Mouse (Mus musculus) myocyte (in vitro differentiated cells): Measurements from ENCODE around the gene Asprv1. TPM values are rescaled to one million over a fixed set of nuclear protein-coding genes. Genes with fewer than 3 reads are reported as not detected.

Experiments used
- H3K27me3 ChIP-seq: one replicate; pipeline ENCODE4 v1.6.1; 2011; ENCODE audit not compliant: control insufficient read depth, insufficient read depth, insufficient read length
- H3K36me3 ChIP-seq: one replicate; pipeline ENCODE4 v1.6.1; 2011; ENCODE audit not compliant: control insufficient read depth, insufficient read depth
- H3K4me2 ChIP-seq: one replicate; pipeline ENCODE4 v1.6.1; 2011; ENCODE audit warnings: low read depth, control low read depth
- H3K4me3 ChIP-seq: one replicate; pipeline ENCODE4 v1.5.1; 2011; ENCODE audit warnings: mild to moderate bottlenecking, control low read depth, moderate library complexity
- H3K79me2 ChIP-seq: one replicate; pipeline ENCODE4 v1.6.1; 2011; ENCODE audit not compliant: control insufficient read depth, insufficient read depth
- H3ac ChIP-seq: one replicate; pipeline ENCODE4 v1.6.1; 2011; ENCODE audit not compliant: control insufficient read depth, insufficient read length
- CEBPB ChIP-seq: IDR thresholded peaks from 2 replicates; pipeline ENCODE4 v1.6.1; 2011; ENCODE audit warnings: mild to moderate bottlenecking, moderate library complexity; ENCODE audit not compliant: poor library complexity, insufficient read depth, severe bottlenecking
- E2F4 ChIP-seq: IDR thresholded peaks from one replicate; pipeline ENCODE4 v1.6.1; 2011; ENCODE audit warnings: mild to moderate bottlenecking, control low read depth, moderate library complexity; ENCODE audit not compliant: insufficient read depth
- MAX ChIP-seq: IDR thresholded peaks from one replicate; pipeline ENCODE4 v1.6.1; 2011; ENCODE audit warnings: low read depth, mild to moderate bottlenecking, control low read depth
- MYOD1 ChIP-seq, 3 experiments: IDR thresholded peaks; one replicate each; pipeline ENCODE4 v1.6.1; 2011; ENCODE audit warnings: control low read depth in 2 of 3, low read depth in 2 of 3, mild to moderate bottlenecking in 2 of 3, moderate library complexity in 1 of 3; ENCODE audit not compliant: insufficient read length in 2 of 3, control insufficient read depth in 1 of 3
- MYOG ChIP-seq, 3 experiments: IDR thresholded peaks; one replicate each; pipeline ENCODE4 v1.6.1; 2011; ENCODE audit warnings: control low read depth in 2 of 3, low read depth in 2 of 3, mild to moderate bottlenecking in 2 of 3; ENCODE audit not compliant: insufficient read length in 2 of 3, control insufficient read depth in 1 of 3, insufficient read depth in 1 of 3
- POLR2A ChIP-seq: IDR thresholded peaks from one replicate; pipeline ENCODE4 v1.6.1; 2011; ENCODE audit warnings: low read depth, mild to moderate bottlenecking, control low read depth, moderate library complexity; ENCODE audit not compliant: insufficient read length
- POLR2AphosphoS2 ChIP-seq: IDR thresholded peaks from one replicate; pipeline ENCODE4 v1.6.1; 2011; ENCODE audit warnings: low read depth, control low read depth; ENCODE audit not compliant: insufficient read length
- REST ChIP-seq: IDR thresholded peaks from one replicate; pipeline ENCODE4 v1.6.1; 2011; ENCODE audit warnings: mild to moderate bottlenecking, control low read depth, moderate library complexity; ENCODE audit not compliant: insufficient read depth, insufficient read length
- SRF ChIP-seq: IDR thresholded peaks from one replicate; pipeline ENCODE4 v1.6.1; 2011; ENCODE audit warnings: low read depth; ENCODE audit not compliant: control insufficient read depth, insufficient read length
- TCF12 ChIP-seq: IDR thresholded peaks from one replicate; pipeline ENCODE4 v1.6.1; 2011; ENCODE audit warnings: mild to moderate bottlenecking, control low read depth; ENCODE audit not compliant: poor library complexity, insufficient read depth, severe bottlenecking
- TCF3 ChIP-seq: IDR thresholded peaks from one replicate; pipeline ENCODE4 v1.6.1; 2011; ENCODE audit warnings: low read depth, control low read depth; ENCODE audit not compliant: insufficient read length
- USF1 ChIP-seq: IDR thresholded peaks from one replicate; pipeline ENCODE4 v1.6.1; 2011; ENCODE audit warnings: low read depth, mild to moderate bottlenecking, control low read depth, moderate library complexity
- polyA plus RNA-seq: library from polyadenylated mRNA; unstranded; fragments of >200 nt; fragmentation: generic; extraction: Trizol; gene quantifications from one replicate; pipeline ENCODE4 v1.2.1, GENCODE M21; 2012; ENCODE audit warnings: missing spikeins

The Asprv1 gene
- polyA plus RNA-seq, 1 experiment = 0.34 TPM

DNA sequence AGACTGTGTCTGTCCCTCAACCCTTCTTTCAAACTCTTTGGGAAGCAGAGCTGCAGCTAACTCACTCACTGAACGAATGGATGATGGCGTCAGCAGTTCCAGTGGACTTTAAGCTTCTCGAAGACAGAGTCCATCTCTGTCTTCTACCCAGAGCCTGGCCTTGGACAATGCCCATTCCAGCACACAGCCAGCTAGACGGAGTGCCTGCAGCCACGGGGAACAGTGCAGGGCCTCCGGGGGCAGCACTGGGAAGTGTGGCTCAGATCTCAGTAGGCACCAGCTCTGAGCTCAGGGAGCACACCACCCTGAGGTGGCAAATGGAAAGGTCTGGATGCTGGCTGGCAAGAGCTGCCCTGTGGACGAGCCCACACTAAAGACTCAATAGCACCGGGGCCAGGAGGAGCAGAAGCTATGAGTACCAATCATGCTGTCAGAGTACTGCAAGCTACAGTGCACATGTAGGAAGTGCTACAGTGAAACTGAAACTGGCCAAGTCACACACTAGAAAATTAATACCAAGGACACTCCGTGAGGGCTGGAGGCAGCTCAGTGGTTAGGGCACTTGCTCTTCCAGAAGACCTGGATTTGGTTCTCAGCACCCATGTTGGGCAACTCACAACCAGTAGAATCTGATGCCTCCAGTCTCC, 26.4 kb downstream of the Asprv1 start:
- no peak overlapping the region for H3K4me2 ChIP-seq
- no peaks in the 10 kb centered on the region for H3K27me3 ChIP-seq
- H3K4me3 ChIP-seq = no peak overlapping the region
- H3K79me2 ChIP-seq = no peaks in the 10 kb centered on the region
- no peak for TF ChIP-seq POLR2A
- TF ChIP-seq POLR2AphosphoS2 = no peak
- TF ChIP-seq USF1 = no peak
- TF ChIP-seq TCF3 = no peak
- TF ChIP-seq E2F4 = no peak
- no peak for TF ChIP-seq CEBPB
- no peak for TF ChIP-seq TCF12
- no peaks in the 10 kb centered on the region for H3K36me3 ChIP-seq
- no peak overlapping the region for H3ac ChIP-seq

DNA sequence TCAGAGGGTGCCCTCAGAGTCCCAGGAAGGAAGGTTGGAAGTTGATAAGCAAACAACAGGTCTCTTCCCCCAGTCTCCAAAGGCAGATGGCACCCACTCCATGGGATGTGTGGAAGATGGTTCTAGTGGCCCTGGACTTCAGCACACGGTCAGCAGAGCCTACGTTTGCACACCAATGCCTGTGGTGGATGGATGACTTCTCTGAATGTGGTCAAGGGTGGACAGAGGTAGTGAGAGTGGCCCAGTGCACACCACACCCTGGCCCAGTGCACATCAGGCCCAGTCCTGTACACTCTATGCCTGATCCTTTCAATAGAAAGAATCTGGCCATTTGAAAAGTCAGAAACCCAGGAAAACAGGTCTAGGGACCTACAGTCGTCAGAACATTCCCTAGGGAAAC, 30.5 kb downstream of the Asprv1 start:
- no peak overlapping the region for H3K4me3 ChIP-seq
- H3K4me2 ChIP-seq = no peak overlapping the region
- no peaks in the 10 kb centered on the region for H3K27me3 ChIP-seq
- H3K79me2 ChIP-seq = no peaks in the 10 kb centered on the region
- no peak overlapping the region for H3ac ChIP-seq
- H3K36me3 ChIP-seq = no peaks in the 10 kb centered on the region
- no peak for TF ChIP-seq TCF12

DNA sequence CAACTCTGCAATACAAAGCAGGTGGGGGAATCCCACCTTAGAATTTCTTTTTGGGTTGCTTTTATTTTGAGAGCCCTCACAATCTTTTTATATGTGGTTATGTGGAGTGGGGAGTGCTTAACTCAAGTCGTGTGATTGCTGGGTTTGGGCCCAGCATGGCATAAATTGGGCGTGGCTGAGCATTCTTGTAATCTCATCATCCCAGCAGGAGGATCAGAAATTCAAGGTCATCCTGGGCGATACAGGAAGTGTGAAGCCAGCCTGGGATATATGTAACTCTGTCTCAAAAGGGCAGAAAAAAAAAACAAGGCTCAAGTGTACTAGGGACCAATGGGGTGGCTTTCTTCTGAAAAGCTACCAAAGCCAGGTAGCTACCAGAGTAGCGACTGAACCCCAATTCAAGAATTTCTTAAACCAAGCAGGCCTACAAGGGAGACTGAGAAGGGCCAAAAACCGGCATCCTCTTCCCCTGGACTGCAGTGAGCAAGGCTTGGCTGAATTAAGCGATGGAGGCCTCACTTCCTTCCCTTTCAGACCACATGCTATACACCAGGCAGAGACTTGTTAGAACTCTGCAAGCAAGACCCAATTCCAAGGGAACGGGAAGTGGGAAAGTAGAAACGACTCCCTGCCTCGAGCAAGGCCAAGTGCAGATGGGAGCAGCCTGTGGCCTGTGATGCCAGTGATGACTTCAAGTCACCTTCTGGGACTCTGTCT, 32.4 kb downstream of the Asprv1 start:
- no peaks in the 10 kb centered on the region for H3K79me2 ChIP-seq
- H3K27me3 ChIP-seq = no peaks in the 10 kb centered on the region
- H3K4me2 ChIP-seq = no peak overlapping the region
- no peak overlapping the region for H3ac ChIP-seq
- H3K4me3 ChIP-seq = no peak overlapping the region
- H3K36me3 ChIP-seq = no peaks in the 10 kb centered on the region
- TF ChIP-seq REST (no peak), MYOG (IDR thresholded peaks at IDR 0.05; ENCODE audit: control insufficient read depth in 1 of 3, insufficient read depth in 1 of 3, insufficient read length in 2 of 3, low read depth in 2 of 3) (no peak), POLR2A (no peak)

DNA sequence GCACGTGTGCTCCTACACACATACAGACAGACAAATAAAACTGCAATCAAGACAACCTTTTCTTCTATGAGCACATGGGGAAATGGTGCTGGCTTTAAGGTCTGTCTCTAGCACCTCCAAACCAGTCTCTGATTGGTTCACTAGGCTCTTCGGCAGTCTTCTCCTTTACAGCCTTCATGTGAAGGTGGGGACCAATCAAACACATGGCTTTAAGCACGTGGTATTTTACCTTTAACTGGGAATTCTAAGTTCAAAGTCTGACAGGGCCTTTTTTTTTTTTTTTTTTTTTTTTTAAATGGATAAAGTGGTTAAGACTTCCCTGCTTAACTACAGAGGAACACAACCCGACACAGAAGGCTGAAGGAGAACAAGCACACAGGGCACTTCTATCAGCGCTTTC, 37.1 kb downstream of the Asprv1 start:
- Histone ChIP-seq H3ac (no peak overlapping the region), H3K4me2 (no peak overlapping the region), H3K36me3 (no peaks in the 10 kb centered on the region), H3K27me3 (no peaks in the 10 kb centered on the region), H3K4me3 (no peak overlapping the region), H3K79me2 (no peaks in the 10 kb centered on the region)
- no peak for TF ChIP-seq MYOD1 (IDR thresholded peaks at IDR 0.05; ENCODE audit: control insufficient read depth in 1 of 3, insufficient read length in 2 of 3, low read depth in 2 of 3)
- no peak for TF ChIP-seq REST
- TF ChIP-seq TCF3 = no peak

DNA sequence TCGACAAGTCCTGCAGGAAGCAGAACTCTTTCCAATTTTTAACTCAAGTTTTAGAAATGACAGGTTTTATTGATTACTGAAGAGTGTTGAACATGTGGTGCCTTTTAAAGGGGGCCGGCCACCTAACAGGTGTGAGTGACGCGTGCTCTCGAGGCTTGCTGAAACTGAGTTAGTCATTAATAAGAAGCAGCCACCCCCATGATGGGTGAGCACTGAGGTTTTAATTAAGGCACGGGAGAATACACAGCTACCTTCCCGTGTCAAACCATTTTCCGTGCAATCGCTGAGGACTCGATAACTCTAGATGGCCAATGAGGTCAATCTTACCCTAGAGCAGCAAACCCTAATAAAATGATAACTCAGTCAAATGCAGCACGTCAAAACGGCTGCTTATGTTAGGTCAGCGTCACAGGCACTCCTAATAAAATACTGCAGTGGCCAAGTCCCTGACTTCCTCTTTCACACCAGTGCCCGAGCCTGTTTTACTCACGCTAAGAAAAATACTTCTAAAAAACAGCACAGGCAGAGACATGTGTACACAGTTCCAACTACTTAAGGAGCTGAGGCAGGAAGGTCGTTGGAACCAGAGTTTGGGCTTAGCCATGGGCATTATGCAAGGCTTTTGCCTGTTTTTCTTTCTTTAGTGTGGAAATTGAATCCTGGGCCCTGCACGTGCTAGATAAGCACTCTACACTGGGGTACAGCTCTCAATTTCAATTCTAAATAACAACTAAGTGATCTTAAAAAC, 37.8 kb downstream of the Asprv1 start:
- Histone ChIP-seq H3K4me3 (no peak overlapping the region), H3K27me3 (no peaks in the 10 kb centered on the region), H3K79me2 (no peaks in the 10 kb centered on the region), H3K36me3 (no peaks in the 10 kb centered on the region), H3K4me2 (peak overlapping the region; percentile 9), H3ac (no peak overlapping the region)
- no peak for TF ChIP-seq SRF

DNA sequence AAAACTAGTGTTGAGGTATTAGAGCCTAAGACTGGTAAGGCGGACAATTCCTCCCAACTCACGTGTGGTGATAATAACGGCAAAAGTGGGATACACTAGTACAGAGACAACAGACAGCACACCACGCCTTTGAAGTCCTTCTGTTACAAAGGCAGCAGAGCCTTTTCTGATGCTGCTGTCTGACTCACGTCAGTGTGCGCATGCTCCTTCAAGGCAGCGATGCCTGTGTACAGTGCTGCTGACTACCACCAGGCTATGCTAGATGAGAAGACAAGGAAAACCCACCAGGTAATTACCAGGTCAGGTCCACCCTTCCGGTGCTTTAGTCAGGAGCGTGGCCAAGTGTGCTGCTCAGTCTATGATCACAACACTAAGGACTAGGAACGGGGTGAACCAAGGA, 39.1 kb downstream of the Asprv1 start:
- no peaks in the 10 kb centered on the region for H3K79me2 ChIP-seq
- no peak overlapping the region for H3K4me3 ChIP-seq
- H3K4me2 ChIP-seq = peak overlapping the region; percentile 96

More for the DNA sequence above, 39.1 kb downstream of the Asprv1 start:
- Histone ChIP-seq H3ac (no peak overlapping the region), H3K27me3 (no peaks in the 10 kb centered on the region), H3K36me3 (peaks cover 7% of the 10 kb centered on the region)
- TF ChIP-seq E2F4 (no peak), MAX (no peak)
